Mouse (Mus musculus): Measurements from ENCODE around the gene Mospd3. TPM values are rescaled to one million over a fixed set of nuclear protein-coding genes. Genes with fewer than 3 reads are reported as not detected.

Gene Mospd3
- polyA plus RNA-seq, 1 experiment from 2014 or later = 23.1 TPM

Other genes with a start within 250 kb of the Mospd3 start
- gene Zan, start 124.0 kb downstream of the Mospd3 start, polyA plus RNA-seq (2015; fragmentation: Nextera tagmentation; extraction: Ambion mirVana) = 0.07 and 0.11 TPM in 2 replicates
- gene Pop7, start 98.5 kb downstream of the Mospd3 start, polyA plus RNA-seq (2015; fragmentation: Nextera tagmentation; extraction: Ambion mirVana) = 28.1 and 28.3 TPM in 2 replicates
- gene Gigyf1, start 82.5 kb downstream of the Mospd3 start, polyA plus RNA-seq (2015; fragmentation: Nextera tagmentation; extraction: Ambion mirVana) = 2.8 and 3.1 TPM in 2 replicates
- 0.81 and 1.2 TPM in 2 replicates for gene Epo, start 67.8 kb downstream of the Mospd3 start, polyA plus RNA-seq (2015; fragmentation: Nextera tagmentation; extraction: Ambion mirVana)
- gene Gnb2, start 67.5 kb downstream of the Mospd3 start, polyA plus RNA-seq (2015; fragmentation: Nextera tagmentation; extraction: Ambion mirVana) = 125 and 127 TPM in 2 replicates
- gene Actl6b, start 47.5 kb downstream of the Mospd3 start, polyA plus RNA-seq (2015; fragmentation: Nextera tagmentation; extraction: Ambion mirVana) = 0.05 TPM in 1 of 2 replicates, not detected in the other
- 60.5 and 62.5 TPM in 2 replicates for gene Tfr2, start 31.2 kb downstream of the Mospd3 start, polyA plus RNA-seq (2015; fragmentation: Nextera tagmentation; extraction: Ambion mirVana)
- 15.0 and 21.5 TPM in 2 replicates for gene Pcolce, start 12.7 kb upstream of the Mospd3 start, polyA plus RNA-seq (2015; fragmentation: Nextera tagmentation; extraction: Ambion mirVana)
- gene Fbxo24, start 27.9 kb upstream of the Mospd3 start, polyA plus RNA-seq (2015; fragmentation: Nextera tagmentation; extraction: Ambion mirVana) = 0.07 and 0.13 TPM in 2 replicates
- 25.1 and 26.8 TPM in 2 replicates for gene Lrch4, start 28.1 kb upstream of the Mospd3 start, polyA plus RNA-seq (2015; fragmentation: Nextera tagmentation; extraction: Ambion mirVana)
- gene Gm20605, start 28.1 kb upstream of the Mospd3 start, polyA plus RNA-seq (2015; fragmentation: Nextera tagmentation; extraction: Ambion mirVana) = 5.2 and 6.1 TPM in 2 replicates
- gene Sap25, start 40.3 kb upstream of the Mospd3 start, polyA plus RNA-seq (2015; fragmentation: Nextera tagmentation; extraction: Ambion mirVana) = 4.5 and 6.7 TPM in 2 replicates
- 0.15 TPM in 1 of 2 replicates, not detected in the other for gene Irs3, start 44.7 kb upstream of the Mospd3 start, polyA plus RNA-seq (2015; fragmentation: Nextera tagmentation; extraction: Ambion mirVana)
- gene Agfg2, start 83.7 kb upstream of the Mospd3 start, polyA plus RNA-seq (2015; fragmentation: Nextera tagmentation; extraction: Ambion mirVana) = 29.4 and 30.5 TPM in 2 replicates
- gene Nyap1, start 140.5 kb upstream of the Mospd3 start, polyA plus RNA-seq (2015; fragmentation: Nextera tagmentation; extraction: Ambion mirVana) = 0.21 and 0.33 TPM in 2 replicates
- gene Tsc22d4, start 144.7 kb upstream of the Mospd3 start, polyA plus RNA-seq (2015; fragmentation: Nextera tagmentation; extraction: Ambion mirVana) = 59.8 and 64.4 TPM in 2 replicates
- gene Ppp1r35, start 177.8 kb upstream of the Mospd3 start, polyA plus RNA-seq (2015; fragmentation: Nextera tagmentation; extraction: Ambion mirVana) = 14.8 and 15.5 TPM in 2 replicates
- gene Mepce, start 186.6 kb upstream of the Mospd3 start, polyA plus RNA-seq (2015; fragmentation: Nextera tagmentation; extraction: Ambion mirVana) = 3.8 and 4.6 TPM in 2 replicates
- 3.8 and 4.0 TPM in 2 replicates for gene Zcwpw1, start 186.7 kb upstream of the Mospd3 start, polyA plus RNA-seq (2015; fragmentation: Nextera tagmentation; extraction: Ambion mirVana)
- 5.1 and 6.1 TPM in 2 replicates for gene Pilra, start 235.2 kb upstream of the Mospd3 start, polyA plus RNA-seq (2015; fragmentation: Nextera tagmentation; extraction: Ambion mirVana)